Mouse (Mus musculus): ENCODE measurements around the gene Rag2. TPM values are rescaled to one million over a fixed set of nuclear protein-coding genes. Genes with fewer than 3 reads are reported as not detected.

Rag2 gene
- polyA plus RNA-seq, 1 experiment from 2014 or later, result not detected

DNA sequence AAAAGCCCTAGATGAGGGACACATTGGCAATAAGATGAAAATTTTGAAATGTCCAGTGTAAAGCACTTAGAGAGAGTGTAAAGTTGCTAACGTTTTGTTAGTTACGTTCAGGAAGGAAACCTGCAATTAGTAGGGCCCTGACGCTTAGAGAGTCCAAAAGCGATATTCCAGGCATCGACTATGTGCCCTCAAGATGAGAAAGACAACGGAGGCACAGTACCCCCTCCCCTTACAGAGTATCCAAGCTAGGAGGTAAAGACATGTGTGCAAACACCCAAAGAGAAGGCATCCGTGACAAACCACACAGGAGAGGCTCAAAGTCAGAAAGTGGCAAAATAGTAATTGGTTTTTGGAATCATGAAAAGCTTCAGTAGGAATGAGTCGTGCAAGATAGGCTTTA, 31.6 kb upstream of the Rag2 start:
- Histone ChIP-seq H3K4me1 (ENCODE audit: control insufficient read depth, insufficient read depth, low read length) (peaks cover 11% of the 10 kb centered on the region), H3K36me3 (ENCODE audit: control insufficient read depth, insufficient read depth, low read length) (no peaks in the 10 kb centered on the region), H3K27me3 (ENCODE audit: control insufficient read depth, insufficient read depth, low read length) (no peaks in the 10 kb centered on the region), H3K4me2 (ENCODE audit: low read depth, severe bottlenecking) (no peak overlapping the region), H3K9ac (ENCODE audit: low read length) (no peak overlapping the region), H3K9me3 (ENCODE audit: control insufficient read depth, low read length) (no peaks in the 10 kb centered on the region), H3K4me3 (ENCODE audit: low read depth, low read length) (no peak overlapping the region), H3K27ac (replicated peaks; ENCODE audit: low read depth, low read length) (no peak overlapping the region; the same call in 1 of the 2 replicates)
- ATAC-seq (ENCODE audit: insufficient number of reproducible peaks, low FRiP score, low TSS enrichment, low read depth) (no peak), DNase-seq (ENCODE audit: low spot score) (peak; percentile 22)
- WGBS, result 31% methylated on average over 8 of the region's 8 CpGs

- Histone ChIP-seq H3K27ac (replicated peaks; ENCODE audit: low read depth, low read length) (no peak overlapping the region), H3K9me3 (ENCODE audit: control insufficient read depth, low read length) (no peaks in the 10 kb centered on the region), H3K4me2 (ENCODE audit: low read depth, severe bottlenecking) (no peak overlapping the region), H3K9ac (ENCODE audit: low read length) (no peak overlapping the region), H3K27me3 (ENCODE audit: control insufficient read depth, insufficient read depth, low read length) (no peaks in the 10 kb centered on the region), H3K4me1 (ENCODE audit: control insufficient read depth, insufficient read depth, low read length) (peaks cover 11% of the 10 kb centered on the region), H3K4me3 (ENCODE audit: low read depth, low read length) (no peak overlapping the region), H3K36me3 (ENCODE audit: control insufficient read depth, insufficient read depth, low read length) (no peaks in the 10 kb centered on the region)
- no peak for ATAC-seq (ENCODE audit: insufficient number of reproducible peaks, low FRiP score, low TSS enrichment, low read depth)
- 81% methylated on average over 5 of the region's 5 CpGs for WGBS
- peak; percentile 14 for DNase-seq (ENCODE audit: low spot score)
These were observed 29.8 kb upstream of the Rag2 start for GRCm38 (mm10) chr2:101594681-101595080.

DNA sequence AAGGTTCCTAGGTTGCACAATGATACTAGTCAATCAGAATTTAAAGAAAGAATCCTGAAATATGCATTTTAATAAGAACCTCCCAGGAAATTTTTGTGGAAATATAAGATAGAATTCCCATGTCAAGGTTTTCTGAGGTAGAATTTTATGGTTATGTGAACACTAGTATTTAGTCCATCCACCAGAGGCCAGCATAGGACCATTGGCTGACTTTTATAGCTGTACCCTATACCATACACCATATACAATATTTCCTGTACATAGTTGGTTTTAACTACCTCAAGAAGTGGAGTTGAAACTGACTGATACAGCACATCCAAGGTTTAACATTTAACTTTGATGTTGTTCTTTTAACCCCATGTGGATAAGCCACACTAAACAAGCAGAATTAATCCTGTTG, 27.3 kb upstream of the Rag2 start:
- ATAC-seq (ENCODE audit: insufficient number of reproducible peaks, low FRiP score, low TSS enrichment, low read depth), result no peak
- Histone ChIP-seq H3K27ac (replicated peaks; ENCODE audit: low read depth, low read length) (no peak overlapping the region), H3K4me1 (ENCODE audit: control insufficient read depth, insufficient read depth, low read length) (peaks cover 11% of the 10 kb centered on the region)

DNA sequence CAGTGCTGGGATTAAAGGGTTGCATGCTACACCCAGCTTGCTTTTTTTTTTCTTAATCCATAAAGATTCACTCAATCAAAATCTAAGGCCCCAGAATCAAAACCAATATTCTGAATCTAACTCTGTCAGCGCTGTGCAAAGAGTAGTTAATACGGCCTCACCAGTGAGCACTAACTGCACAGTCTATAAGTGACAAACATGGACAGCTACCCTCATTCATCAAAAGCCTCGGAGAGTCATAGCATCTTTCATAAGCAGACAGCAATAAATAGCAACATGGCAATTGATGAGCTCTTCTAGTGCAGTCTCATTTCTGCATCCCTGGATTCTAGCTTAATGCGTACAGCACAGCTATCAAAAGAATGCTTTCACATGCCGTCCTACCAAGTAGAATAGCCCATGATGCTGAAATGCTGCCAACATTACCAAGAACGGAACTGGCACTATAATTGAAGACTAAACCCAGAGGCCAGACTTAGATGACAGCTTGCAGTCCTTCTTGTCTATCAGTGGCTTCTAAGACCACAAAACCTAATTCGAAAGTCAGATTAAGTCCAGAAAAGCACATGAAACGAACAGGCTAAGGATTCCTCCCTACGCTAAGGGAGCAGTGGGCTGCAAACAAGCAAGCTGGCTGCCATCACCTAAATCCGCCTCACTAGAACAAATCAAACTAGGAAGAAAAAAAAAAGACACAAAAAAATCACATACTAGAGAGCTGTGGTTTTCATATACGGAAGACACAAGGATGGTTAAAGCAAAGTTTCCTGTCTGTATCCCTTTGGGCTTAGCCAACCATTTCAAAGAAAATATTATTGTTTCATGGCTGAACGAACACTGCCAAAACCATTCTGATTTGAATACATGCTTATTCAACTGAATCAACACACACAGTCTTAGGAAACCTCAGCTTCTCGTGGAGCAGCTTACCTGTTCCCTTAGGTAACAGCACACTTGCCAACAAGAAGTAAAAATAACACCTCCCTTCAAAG, 26.0 kb upstream of the Rag2 start:
- H3K27me3 ChIP-seq (ENCODE audit: control insufficient read depth, insufficient read depth, low read length), result no peaks in the 10 kb centered on the region
- no peak overlapping the region for H3K4me2 ChIP-seq (ENCODE audit: low read depth, severe bottlenecking)
- 90% methylated on average over 13 of the region's 13 CpGs for WGBS
- ATAC-seq (ENCODE audit: insufficient number of reproducible peaks, low FRiP score, low TSS enrichment, low read depth) (no peak), DNase-seq (ENCODE audit: low spot score) (no peak)
- H3K36me3 ChIP-seq (ENCODE audit: control insufficient read depth, insufficient read depth, low read length), result no peaks in the 10 kb centered on the region
- H3K27ac ChIP-seq (replicated peaks; ENCODE audit: low read depth, low read length), result no peak overlapping the region
- no peak overlapping the region for H3K4me3 ChIP-seq (ENCODE audit: low read depth, low read length)
- H3K9ac ChIP-seq (ENCODE audit: low read length), result no peak overlapping the region
- H3K9me3 ChIP-seq (ENCODE audit: control insufficient read depth, low read length), result no peaks in the 10 kb centered on the region
- no peaks in the 10 kb centered on the region for H3K4me1 ChIP-seq (ENCODE audit: control insufficient read depth, insufficient read depth, low read length)

More for the DNA sequence above, 27.3 kb upstream of the Rag2 start:
- Histone ChIP-seq H3K9me3 (ENCODE audit: control insufficient read depth, low read length) (no peaks in the 10 kb centered on the region), H3K36me3 (ENCODE audit: control insufficient read depth, insufficient read depth, low read length) (no peaks in the 10 kb centered on the region), H3K4me3 (ENCODE audit: low read depth, low read length) (no peak overlapping the region), H3K4me2 (ENCODE audit: low read depth, severe bottlenecking) (no peak overlapping the region), H3K9ac (ENCODE audit: low read length) (no peak overlapping the region), H3K27me3 (ENCODE audit: control insufficient read depth, insufficient read depth, low read length) (no peaks in the 10 kb centered on the region)
- no peak for DNase-seq (ENCODE audit: low spot score)

DNA sequence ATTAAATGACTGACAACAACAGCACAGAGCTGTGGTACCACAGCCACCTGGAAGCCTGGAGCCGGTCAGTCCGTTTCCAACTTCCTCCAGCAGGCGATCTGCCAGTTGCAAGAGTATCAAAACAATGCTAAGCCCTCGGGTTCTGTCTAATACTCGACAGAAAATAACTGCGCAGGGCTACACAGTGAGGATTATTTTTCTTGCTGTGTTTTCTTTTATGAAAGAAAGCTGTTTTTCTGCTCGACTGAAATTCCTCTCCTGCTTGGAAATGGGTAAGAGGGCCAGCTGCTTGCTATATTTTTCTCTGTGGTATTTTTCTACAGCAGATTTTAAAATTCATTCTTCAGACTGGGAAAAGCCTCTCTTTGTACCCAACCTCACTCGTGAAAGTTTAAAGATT, 23.8 kb upstream of the Rag2 start:
- Histone ChIP-seq H3K9me3 (ENCODE audit: control insufficient read depth, low read length) (no peaks in the 10 kb centered on the region), H3K4me1 (ENCODE audit: control insufficient read depth, insufficient read depth, low read length) (no peaks in the 10 kb centered on the region), H3K27ac (replicated peaks; ENCODE audit: low read depth, low read length) (no peak overlapping the region), H3K4me2 (ENCODE audit: low read depth, severe bottlenecking) (no peak overlapping the region), H3K27me3 (ENCODE audit: control insufficient read depth, insufficient read depth, low read length) (no peaks in the 10 kb centered on the region), H3K4me3 (ENCODE audit: low read depth, low read length) (no peak overlapping the region), H3K9ac (ENCODE audit: low read length) (no peak overlapping the region), H3K36me3 (ENCODE audit: control insufficient read depth, insufficient read depth, low read length) (no peaks in the 10 kb centered on the region)
- 0 out of 2 replicates have a peak, but pooled peaks have one; percentile 7 for ATAC-seq (ENCODE audit: insufficient number of reproducible peaks, low FRiP score, low TSS enrichment, low read depth)
- peak; percentile 52 for DNase-seq (ENCODE audit: low spot score)
- WGBS, result 44% methylated on average over 8 of the region's 8 CpGs

- DNase-seq (ENCODE audit: low spot score), result no peak
- H3K4me3 ChIP-seq (ENCODE audit: low read depth, low read length), result no peak overlapping the region
- H3K36me3 ChIP-seq (ENCODE audit: control insufficient read depth, insufficient read depth, low read length), result no peaks in the 10 kb centered on the region
- no peak for ATAC-seq (ENCODE audit: insufficient number of reproducible peaks, low FRiP score, low TSS enrichment, low read depth)
- H3K27me3 ChIP-seq (ENCODE audit: control insufficient read depth, insufficient read depth, low read length), result no peaks in the 10 kb centered on the region
- no peak overlapping the region for H3K9ac ChIP-seq (ENCODE audit: low read length)
- no peaks in the 10 kb centered on the region for H3K9me3 ChIP-seq (ENCODE audit: control insufficient read depth, low read length)
- H3K4me1 ChIP-seq (ENCODE audit: control insufficient read depth, insufficient read depth, low read length), result no peaks in the 10 kb centered on the region
- no peak overlapping the region for H3K27ac ChIP-seq (replicated peaks; ENCODE audit: low read depth, low read length)
- no peak overlapping the region for H3K4me2 ChIP-seq (ENCODE audit: low read depth, severe bottlenecking)
- WGBS, result 88% methylated on average over 1 of the region's 1 CpGs
These were observed 21.4 kb upstream of the Rag2 start for GRCm38 (mm10) chr2:101603099-101603498.

DNA sequence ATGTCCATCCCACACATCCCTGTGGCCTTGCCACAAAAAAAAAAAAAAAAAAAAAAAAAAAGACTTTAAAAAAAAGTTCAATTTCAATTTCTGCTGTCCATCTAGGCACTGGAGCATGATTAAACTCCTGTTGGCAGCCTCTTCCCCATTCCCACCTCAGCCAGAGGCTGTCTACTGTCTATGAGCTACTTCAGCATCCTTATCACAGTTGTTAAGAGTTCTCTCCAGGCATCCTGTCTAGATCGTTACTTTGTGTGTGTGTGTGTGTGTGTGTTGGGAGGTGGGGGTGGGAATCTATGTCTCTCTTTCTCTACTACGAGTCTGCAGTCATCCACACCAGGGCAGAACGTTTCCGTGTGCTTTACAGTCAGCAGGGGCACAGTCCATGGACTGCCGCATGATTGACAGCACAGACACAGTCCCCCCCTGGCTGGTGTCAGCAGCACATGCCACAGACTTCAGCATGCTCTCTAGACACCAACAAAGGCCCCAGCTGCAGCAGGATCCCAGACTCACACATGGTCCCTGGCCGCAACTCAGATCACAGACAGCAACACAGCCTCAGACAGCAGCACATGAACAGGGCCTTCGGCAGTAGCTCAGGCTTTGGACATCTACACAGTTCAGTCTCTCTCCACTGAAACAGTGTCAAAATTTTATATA, 16.2 kb upstream of the Rag2 start:
- Histone ChIP-seq H3K27me3 (ENCODE audit: control insufficient read depth, insufficient read depth, low read length) (no peaks in the 10 kb centered on the region), H3K9me3 (ENCODE audit: control insufficient read depth, low read length) (no peaks in the 10 kb centered on the region), H3K4me2 (ENCODE audit: low read depth, severe bottlenecking) (no peak overlapping the region), H3K4me1 (ENCODE audit: control insufficient read depth, insufficient read depth, low read length) (no peaks in the 10 kb centered on the region), H3K27ac (replicated peaks; ENCODE audit: low read depth, low read length) (no peak overlapping the region), H3K9ac (ENCODE audit: low read length) (no peak overlapping the region), H3K4me3 (ENCODE audit: low read depth, low read length) (no peak overlapping the region), H3K36me3 (ENCODE audit: control insufficient read depth, insufficient read depth, low read length) (no peaks in the 10 kb centered on the region)
- WGBS, result 71% methylated on average over 7 of the region's 7 CpGs
- DNase-seq (ENCODE audit: low spot score), result no peak
- ATAC-seq (ENCODE audit: insufficient number of reproducible peaks, low FRiP score, low TSS enrichment, low read depth), result peak; percentile 74

DNA sequence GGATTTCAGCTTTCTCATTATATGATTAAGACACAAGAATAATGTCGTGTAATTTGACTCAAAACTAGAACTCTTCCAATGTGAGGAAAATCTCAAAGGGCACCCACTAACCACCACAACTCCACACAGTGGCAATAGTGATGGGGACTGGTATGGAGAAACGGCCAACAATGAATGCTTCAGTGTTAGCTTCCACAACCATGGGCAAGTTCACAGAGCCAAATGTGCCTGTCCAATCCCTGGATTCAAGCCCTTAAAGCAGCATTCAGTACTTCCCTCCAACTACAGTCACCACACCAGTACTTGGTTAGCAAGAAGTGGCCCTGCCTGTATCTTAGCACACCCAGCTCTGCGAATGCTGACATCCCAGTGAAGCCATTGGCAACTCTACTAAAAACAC, 13.7 kb upstream of the Rag2 start:
- no peak overlapping the region for H3K4me3 ChIP-seq (ENCODE audit: low read depth, low read length)
- 88% methylated on average over 3 of the region's 3 CpGs for WGBS

More for the DNA sequence above, 13.7 kb upstream of the Rag2 start:
- DNase-seq (ENCODE audit: low spot score) (no peak), ATAC-seq (ENCODE audit: insufficient number of reproducible peaks, low FRiP score, low TSS enrichment, low read depth) (no peak)
- no peak overlapping the region for H3K27ac ChIP-seq (replicated peaks; ENCODE audit: low read depth, low read length)
- no peak overlapping the region for H3K9ac ChIP-seq (ENCODE audit: low read length)
- no peak overlapping the region for H3K4me2 ChIP-seq (ENCODE audit: low read depth, severe bottlenecking)
- no peaks in the 10 kb centered on the region for H3K9me3 ChIP-seq (ENCODE audit: control insufficient read depth, low read length)
- no peaks in the 10 kb centered on the region for H3K27me3 ChIP-seq (ENCODE audit: control insufficient read depth, insufficient read depth, low read length)
- peaks cover 4% of the 10 kb centered on the region for H3K4me1 ChIP-seq (ENCODE audit: control insufficient read depth, insufficient read depth, low read length)
- no peaks in the 10 kb centered on the region for H3K36me3 ChIP-seq (ENCODE audit: control insufficient read depth, insufficient read depth, low read length)
